Mouse (Mus musculus): Measurements from ENCODE around the gene Olfr177.

DNA sequence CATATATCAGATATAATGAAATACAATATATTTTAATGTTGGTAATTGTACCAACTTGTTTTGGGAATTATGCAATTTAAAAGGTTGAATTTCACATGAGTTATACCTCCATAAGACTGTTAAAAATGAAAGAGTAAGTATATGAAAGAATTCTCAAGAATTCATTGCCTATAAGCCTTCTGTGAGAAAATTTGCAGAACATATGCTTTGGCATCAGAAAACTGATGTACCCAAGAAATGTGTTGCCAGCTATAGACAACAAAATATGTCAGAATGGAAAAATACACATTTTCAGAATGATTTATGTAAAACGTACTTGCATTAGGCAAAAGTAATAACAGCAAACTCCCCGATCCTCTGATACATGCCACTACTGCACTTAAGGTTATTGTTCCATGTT, 9.8 kb upstream of the Olfr177 start:
- no peak for TF ChIP-seq CTCF (IDR thresholded peaks at IDR 0.05; ENCODE audit: low read depth)
- no peak for TF ChIP-seq EP300 (IDR thresholded peaks at IDR 0.05; ENCODE audit: low read depth)
